Mouse (Mus musculus) lung, postnatal 36 days (tissue): ENCODE results near the gene Iqschfp.

Experiments used
- DNase-seq: peaks from one replicate; pipeline ENCODE4 v3.0.0; 2022; ENCODE audit warnings: mixed read lengths

Iqschfp gene

GRCm38 (mm10) chr3:68545898-68546297 is 653.9 kb downstream of the Iqschfp start:
- DNase-seq: no peak

- peak; percentile 51 for DNase-seq
Observed at GRCm38 (mm10) chr3:68555087-68555662, 663.1 kb downstream of the Iqschfp start.

GRCm38 (mm10) chr3:68556891-68557290 is 664.9 kb downstream of the Iqschfp start:
- peak; percentile 57 for DNase-seq

GRCm38 (mm10) chr3:68558744-68559143 is 666.7 kb downstream of the Iqschfp start:
- DNase-seq: no peak

GRCm38 (mm10) chr3:68560057-68560456 is 668.0 kb downstream of the Iqschfp start:
- DNase-seq: peak; percentile 55

- DNase-seq: no peak
Observed at GRCm38 (mm10) chr3:68562838-68563237, 670.8 kb downstream of the Iqschfp start.

- DNase-seq: peak; percentile 72
Observed at GRCm38 (mm10) chr3:68563922-68564321, 671.9 kb downstream of the Iqschfp start.

GRCm38 (mm10) chr3:68564978-68565674 is 673.1 kb downstream of the Iqschfp start:
- no peak for DNase-seq

GRCm38 (mm10) chr3:68565675-68566055 is 673.6 kb downstream of the Iqschfp start:
- no peak for DNase-seq

GRCm38 (mm10) chr3:68567581-68567980 is 675.5 kb downstream of the Iqschfp start:
- DNase-seq: no peak

GRCm38 (mm10) chr3:68568149-68568548 is 676.1 kb downstream of the Iqschfp start:
- no peak for DNase-seq

GRCm38 (mm10) chr3:68568716-68569115 is 676.7 kb downstream of the Iqschfp start:
- DNase-seq: no peak

- DNase-seq: no peak
Observed at GRCm38 (mm10) chr3:68570319-68570718, 678.3 kb downstream of the Iqschfp start.

GRCm38 (mm10) chr3:68572249-68573225 is 680.5 kb downstream of the Iqschfp start:
- no peak for DNase-seq

GRCm38 (mm10) chr3:68573226-68573624 is 681.2 kb downstream of the Iqschfp start:
- DNase-seq: peak; percentile 74

GRCm38 (mm10) chr3:68574097-68574496 is 682.1 kb downstream of the Iqschfp start:
- DNase-seq: no peak

GRCm38 (mm10) chr3:68574565-68574964 is 682.5 kb downstream of the Iqschfp start:
- DNase-seq: no peak

GRCm38 (mm10) chr3:68575636-68576340 is 683.8 kb downstream of the Iqschfp start:
- no peak for DNase-seq

- no peak for DNase-seq
Observed at GRCm38 (mm10) chr3:68576431-68576830, 684.4 kb downstream of the Iqschfp start.

- no peak for DNase-seq
Observed at GRCm38 (mm10) chr3:68576948-68577347, 684.9 kb downstream of the Iqschfp start.

- no peak for DNase-seq
Observed at GRCm38 (mm10) chr3:68581591-68581990, 689.6 kb downstream of the Iqschfp start.

GRCm38 (mm10) chr3:68582103-68582740 is 690.2 kb downstream of the Iqschfp start:
- DNase-seq: peak; percentile 49
